Comparison of ENCODE assay signal across 18 mouse cellular contexts in the genomic region with DNA sequence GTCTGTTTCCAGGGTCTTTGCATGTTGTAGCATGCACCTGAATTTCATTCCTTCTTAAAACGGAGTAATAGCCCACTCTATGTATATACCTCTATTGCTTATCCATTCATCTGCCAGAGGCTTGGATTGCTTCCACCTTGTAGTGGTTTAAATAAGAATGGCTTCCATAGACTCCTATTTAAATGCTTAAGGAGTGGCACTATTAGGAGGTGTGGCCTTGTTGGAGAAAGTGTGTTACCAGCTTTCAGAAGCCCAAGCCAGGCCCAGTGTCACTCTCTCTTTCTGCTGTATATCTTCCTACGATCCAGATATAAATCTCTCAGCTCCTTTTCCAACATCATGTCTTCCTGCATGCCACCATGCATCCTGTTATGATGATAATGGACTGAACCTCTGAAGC.
"Had no signal": no experiment of that assay in that cellular context is flagged by ENCODE, and none has a peak within 500 bp of the region (broad histone marks: within the 10 kb centered on the region; RNA-seq: fewer than 3 reads in every experiment).

No protein-coding gene starts in this region.

- DNase-seq: cerebellum, postnatal 10 days; cerebellum, postnatal 14 days; cerebellum, postnatal 25 days; cerebellum, postnatal 36 days; embryo, embryonic 11 days; forebrain, postnatal 0 days; gastrocnemius, adult 2 months; gastrocnemius, postnatal 10 days; gastrocnemius, postnatal 14 days; gastrocnemius, postnatal 25 days; gastrocnemius, postnatal 36 days; heart, adult 11 months; heart, adult 18-20 months; heart, adult 2 months had no signal

- ATAC-seq: forebrain, embryonic 13.5 days; forebrain, embryonic 14.5 days; forebrain, embryonic 15.5 days; forebrain, embryonic 16.5 days; forebrain, postnatal 0 days had no signal
